Mouse (Mus musculus) heart, embryonic 10.5 days (tissue): Measurements from ENCODE around the gene Nell1. TPM values are rescaled to one million over a fixed set of nuclear protein-coding genes. Genes with fewer than 3 reads are reported as not detected.
"Not testable (repeated sequence)": the region's sequence is repeated elsewhere in the genome, so short reads cannot be mapped to it uniquely, and the experiment has no call there.

Experiments
- DNase-seq: peaks from one replicate; pipeline ENCODE4 v3.0.0-alpha.2; 2017; ENCODE audit warnings: low spot score
- H3K27ac ChIP-seq: fragments of 300-500 bp; sonication (generic); 2 replicates; pipeline ENCODE4 v1.5.1; 2016; ENCODE audit warnings: mild to moderate bottlenecking
- H3K27me3 ChIP-seq: fragments of 300-500 bp; sonication (generic); 2 replicates; pipeline ENCODE4 v1.6.1; 2016; ENCODE audit warnings: mild to moderate bottlenecking; ENCODE audit not compliant: poor library complexity, insufficient read depth, severe bottlenecking
- H3K36me3 ChIP-seq: fragments of 300-500 bp; sonication (generic); 2 replicates; pipeline ENCODE4 v1.6.1; 2016; ENCODE audit warnings: mild to moderate bottlenecking, moderate library complexity
- H3K4me1 ChIP-seq: fragments of 300-500 bp; sonication (generic); 2 replicates; pipeline ENCODE4 v1.6.1; 2016; ENCODE audit warnings: mild to moderate bottlenecking
- H3K4me3 ChIP-seq: fragments of 300-500 bp; sonication (generic); 2 replicates; pipeline ENCODE4 v1.5.1; 2016; ENCODE audit warnings: mild to moderate bottlenecking, moderate library complexity
- H3K9me3 ChIP-seq: fragments of 300-500 bp; sonication (generic); 2 replicates; pipeline ENCODE4 v1.6.1; 2016; ENCODE audit warnings: mild to moderate bottlenecking, moderate library complexity
- WGBS: fragments of 180-500 bp; shearing (Covaris S2); methylation state at CpG from one replicate; pipeline ENCODE4 v1.1.7; 2016; 5-methylcytosine and 5-hydroxymethylcytosine counted together
- polyA plus RNA-seq: library from polyadenylated mRNA; unstranded; fragments of >200 nt; fragmentation: Nextera tagmentation; extraction: Ambion mirVana; gene quantifications from 2 replicates; pipeline ENCODE4 v1.2.1, GENCODE M21; 2016

Nell1 gene
- polyA plus RNA-seq = 0.62 and 2.4 TPM in 2 replicates

DNA sequence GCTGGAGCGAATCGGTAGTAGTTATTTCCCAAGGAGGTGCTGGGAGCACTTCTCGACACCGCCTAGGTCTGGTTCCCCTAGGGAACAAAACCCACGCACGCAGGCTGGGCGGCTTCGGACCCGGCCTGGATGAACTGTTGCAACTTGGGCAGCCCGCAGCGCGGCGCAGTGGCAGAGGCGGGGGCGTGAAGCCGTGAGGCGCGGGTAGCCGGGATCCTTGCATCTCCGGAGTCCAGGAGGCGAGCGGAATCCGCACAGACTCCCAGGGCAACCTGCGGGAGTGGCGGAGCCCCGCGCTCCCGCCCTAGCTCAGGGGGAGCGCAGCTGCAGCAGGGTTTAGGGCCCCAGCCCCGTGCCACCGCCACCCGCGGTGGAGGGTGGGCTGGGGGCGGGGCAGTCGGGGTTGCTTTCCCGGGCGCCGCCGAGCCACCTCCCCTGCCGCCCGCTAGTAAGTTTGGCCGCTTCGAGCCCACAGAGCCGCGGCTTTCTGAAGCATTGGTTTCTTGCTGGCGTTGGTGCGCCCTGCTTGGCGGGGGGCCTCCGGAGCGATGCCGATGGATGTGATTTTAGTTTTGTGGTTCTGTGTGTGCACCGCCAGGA, at the start of gene Nell1:
TSS of gene Nell1 (plus strand) at position 24 of the 600 bp plus-strand sequence.
- WGBS = under 1% methylated on average over 52 of the region's 52 CpGs
- DNase-seq = no peak

DNA sequence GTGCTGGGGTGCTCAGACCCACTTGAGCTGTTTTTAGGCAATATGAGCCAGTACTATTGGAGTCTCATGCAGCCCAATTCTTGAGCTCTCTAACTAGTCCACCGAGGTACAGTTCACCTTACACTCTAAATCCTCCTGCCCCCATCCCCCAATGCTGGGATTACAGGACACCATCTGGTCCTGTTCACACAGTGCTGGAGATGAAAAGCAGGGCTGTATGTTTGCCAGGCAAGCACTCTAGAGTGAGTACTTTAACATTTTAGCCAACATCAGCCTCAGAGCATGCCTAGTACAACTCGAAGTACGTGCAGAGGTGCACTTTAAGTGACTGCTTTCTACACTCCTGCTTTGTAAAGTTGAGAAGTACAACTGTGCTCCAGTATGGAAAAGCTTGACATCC, 46.1 kb upstream of the Nell1 start:
- Histone ChIP-seq H3K4me1 (no peaks in the 10 kb centered on the region), H3K27me3 (peaks cover 15% of the 10 kb centered on the region), H3K4me3 (no peak overlapping the region), H3K36me3 (no peaks in the 10 kb centered on the region), H3K27ac (no peak overlapping the region), H3K9me3 (no peaks in the 10 kb centered on the region)
- no peak for DNase-seq
- 54% methylated on average over 3 of the region's 3 CpGs for WGBS

More for the DNA sequence above, at the start of gene Nell1:
- Histone ChIP-seq H3K9me3 (no peaks in the 10 kb centered on the region), H3K4me3 (peak within 1 kb of the TSS; percentile 71), H3K27ac (no peak within 1 kb of the TSS), H3K27me3 (peaks cover 79% of the 10 kb centered on the region), H3K36me3 (no peaks in the 10 kb centered on the region), H3K4me1 (peaks cover 17% of the 10 kb centered on the region)

DNA sequence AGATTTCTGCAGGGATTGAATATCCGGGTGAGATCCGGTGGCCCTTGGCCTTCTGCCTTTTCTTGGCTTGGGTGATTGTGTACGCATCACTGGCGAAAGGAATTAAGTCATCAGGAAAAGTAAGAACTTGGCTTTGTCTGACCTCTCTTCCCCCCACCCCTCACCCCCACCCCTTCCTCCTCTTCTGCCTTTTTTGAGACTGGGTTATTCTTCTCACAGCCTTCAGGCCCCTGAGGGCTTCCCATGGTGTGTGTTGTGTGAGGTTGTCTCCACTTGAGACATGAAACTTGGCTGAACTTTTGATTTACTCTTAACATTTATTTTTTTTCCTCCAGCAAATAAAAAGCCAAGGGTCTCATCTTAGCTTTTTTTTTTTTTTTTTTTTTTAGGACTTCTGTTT, 44.7 kb upstream of the Nell1 start:
- DNase-seq = no peak
- Histone ChIP-seq H3K4me1 (no peaks in the 10 kb centered on the region), H3K36me3 (no peaks in the 10 kb centered on the region), H3K9me3 (no peaks in the 10 kb centered on the region), H3K4me3 (no peak overlapping the region), H3K27me3 (peaks cover 9% of the 10 kb centered on the region), H3K27ac (no peak overlapping the region)
- 87% methylated on average over 4 of the region's 4 CpGs for WGBS

DNA sequence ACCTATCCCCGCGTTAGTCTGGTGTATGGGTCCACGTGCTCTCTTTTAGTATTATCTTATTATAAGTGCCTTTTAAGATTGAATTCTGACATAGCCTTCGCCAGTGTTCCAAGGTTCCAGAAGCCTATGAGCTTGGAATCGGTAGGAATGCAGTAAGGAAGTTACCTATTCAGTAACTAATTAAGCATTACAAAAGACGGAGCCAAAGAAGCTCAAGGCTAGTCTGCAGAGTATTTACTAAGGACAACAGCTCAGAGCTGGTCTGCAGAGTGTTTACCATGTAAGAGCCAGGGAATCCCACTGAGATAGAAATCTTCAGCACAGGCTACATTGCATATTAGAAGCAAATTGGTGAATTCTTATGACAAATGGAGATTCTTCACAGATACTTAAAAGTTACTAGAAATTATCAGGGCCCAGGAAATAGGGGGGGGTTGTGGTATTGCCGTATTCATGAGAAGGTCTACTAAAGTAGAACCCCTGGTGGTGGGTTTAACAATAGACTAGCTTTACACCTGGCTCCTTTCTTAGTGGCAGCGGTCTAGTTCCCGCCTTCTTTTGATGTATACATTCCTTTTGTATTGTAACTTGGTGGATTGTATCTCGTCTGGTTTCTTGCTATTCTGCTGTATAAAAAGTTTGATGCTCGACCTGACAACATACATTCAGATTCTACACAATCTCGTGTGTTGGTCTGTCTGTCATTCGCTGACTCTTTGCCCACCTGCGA, 41.1 kb upstream of the Nell1 start:
- H3K9me3 ChIP-seq, H3K27ac ChIP-seq, DNase-seq, H3K27me3 ChIP-seq, H3K4me3 ChIP-seq, H3K4me1 ChIP-seq, H3K36me3 ChIP-seq: not testable (repeated sequence)
- whole genome bisulfite sequencing = 84% methylated on average over 14 of the region's 14 CpGs

DNA sequence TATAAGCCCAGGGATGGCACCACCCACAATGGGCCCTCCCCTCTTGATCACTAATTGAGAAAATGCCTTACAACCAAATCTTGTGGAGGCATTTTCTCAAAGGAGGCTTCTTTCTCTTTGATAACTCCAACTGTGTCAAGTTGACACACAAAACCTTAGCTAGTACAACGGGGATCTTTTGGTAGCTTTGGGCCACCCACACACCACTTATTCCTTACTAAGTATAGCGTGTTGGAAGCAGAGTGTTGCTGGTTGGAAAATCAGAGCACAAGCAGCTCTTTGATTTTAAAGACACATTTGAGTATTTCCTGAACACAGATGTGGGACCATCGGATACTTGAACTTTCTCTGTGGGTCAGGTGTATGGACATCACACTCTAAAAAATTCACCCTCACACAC, 37.8 kb upstream of the Nell1 start:
- 79% methylated on average over 3 of the region's 3 CpGs for WGBS

DNA sequence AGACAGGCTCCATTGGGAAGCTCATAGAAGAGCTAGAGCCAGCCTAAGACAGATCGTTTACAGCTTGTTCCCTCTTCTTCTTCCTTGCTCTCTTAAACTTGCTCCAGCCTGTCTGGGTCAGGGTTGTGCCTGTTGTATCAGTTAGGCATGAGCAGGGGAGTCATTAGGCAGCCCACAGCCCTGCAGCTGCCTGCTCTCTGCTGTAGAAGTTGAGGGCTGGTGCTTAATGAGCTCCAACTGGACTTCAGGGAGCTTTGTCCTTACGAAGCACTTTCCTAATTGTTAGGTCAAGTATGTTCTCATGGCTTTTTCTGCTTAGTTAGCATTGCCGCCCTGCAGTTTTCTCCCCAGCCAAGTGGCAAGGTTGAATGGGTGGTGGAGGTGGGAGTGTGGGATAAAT, 32.6 kb upstream of the Nell1 start:
- DNase-seq = no peak
- H3K27me3 ChIP-seq = 0 out of 2 replicates have a peak, but pooled peaks cover 8% of the 10 kb centered on the region
- no peaks in the 10 kb centered on the region for H3K9me3 ChIP-seq
- 63% methylated on average over 3 of the region's 3 CpGs for WGBS
- H3K27ac ChIP-seq = no peak overlapping the region
- no peaks in the 10 kb centered on the region for H3K4me1 ChIP-seq
- H3K4me3 ChIP-seq = no peak overlapping the region
- H3K36me3 ChIP-seq = no peaks in the 10 kb centered on the region

More for the DNA sequence above, 37.8 kb upstream of the Nell1 start:
- H3K36me3 ChIP-seq = no peaks in the 10 kb centered on the region
- peaks cover 7% of the 10 kb centered on the region; the same call in 1 of the 2 replicates for H3K27me3 ChIP-seq
- no peaks in the 10 kb centered on the region for H3K9me3 ChIP-seq
- no peak for DNase-seq
- H3K4me1 ChIP-seq = no peaks in the 10 kb centered on the region
- no peak overlapping the region for H3K27ac ChIP-seq
- H3K4me3 ChIP-seq = no peak overlapping the region

DNA sequence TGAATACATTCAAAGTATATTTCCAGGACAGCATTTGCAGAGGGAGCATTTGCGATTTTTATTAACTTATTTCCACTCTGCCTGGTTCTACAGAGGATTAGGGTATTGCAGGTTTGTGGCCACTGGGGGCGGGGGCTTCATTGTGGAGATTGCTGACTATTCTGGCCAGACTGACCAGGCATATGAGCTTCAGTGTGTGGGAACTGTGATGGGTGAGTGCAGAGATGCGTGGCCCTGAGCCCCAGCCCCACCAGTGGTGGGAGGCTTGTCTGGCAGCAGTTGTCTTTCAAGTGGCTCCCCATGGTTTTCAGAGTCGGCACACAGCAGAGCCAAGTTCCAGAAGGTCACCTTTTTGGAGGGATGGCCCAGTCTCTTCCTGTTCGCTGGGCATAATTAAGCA, 32.2 kb upstream of the Nell1 start:
- Histone ChIP-seq H3K4me1 (no peaks in the 10 kb centered on the region), H3K36me3 (no peaks in the 10 kb centered on the region), H3K4me3 (no peak overlapping the region), H3K27me3 (0 out of 2 replicates have a peak, but pooled peaks cover 8% of the 10 kb centered on the region), H3K9me3 (no peaks in the 10 kb centered on the region), H3K27ac (no peak overlapping the region)
- no peak for DNase-seq
- 54% methylated on average over 5 of the region's 5 CpGs for WGBS

DNA sequence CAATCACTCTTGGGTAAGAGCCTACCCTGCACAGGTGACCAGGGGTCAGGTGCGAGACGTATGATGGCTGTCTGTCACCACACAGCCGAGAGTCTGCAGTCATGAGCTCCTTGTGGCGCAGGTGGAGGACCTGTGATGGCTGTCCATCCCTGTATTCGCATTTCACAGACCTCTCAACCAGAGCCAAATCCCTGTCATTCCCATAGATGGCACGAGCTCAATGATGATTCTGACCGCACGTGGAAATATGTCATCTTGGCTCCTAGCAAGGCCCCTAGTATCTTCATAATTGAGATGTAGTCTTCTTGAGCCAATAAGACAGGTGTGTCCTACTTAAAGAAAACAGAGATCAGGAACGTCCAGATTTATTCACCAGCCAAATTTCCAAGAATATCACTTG, 28.0 kb upstream of the Nell1 start:
- DNase-seq = no peak
- no peaks in the 10 kb centered on the region for H3K36me3 ChIP-seq
- 0 out of 2 replicates have a peak, but pooled peaks cover 7% of the 10 kb centered on the region for H3K27me3 ChIP-seq
- no peak overlapping the region for H3K27ac ChIP-seq
- no peaks in the 10 kb centered on the region for H3K9me3 ChIP-seq
- no peak overlapping the region for H3K4me3 ChIP-seq
- no peaks in the 10 kb centered on the region for H3K4me1 ChIP-seq
- 85% methylated on average over 9 of the region's 9 CpGs for WGBS

DNA sequence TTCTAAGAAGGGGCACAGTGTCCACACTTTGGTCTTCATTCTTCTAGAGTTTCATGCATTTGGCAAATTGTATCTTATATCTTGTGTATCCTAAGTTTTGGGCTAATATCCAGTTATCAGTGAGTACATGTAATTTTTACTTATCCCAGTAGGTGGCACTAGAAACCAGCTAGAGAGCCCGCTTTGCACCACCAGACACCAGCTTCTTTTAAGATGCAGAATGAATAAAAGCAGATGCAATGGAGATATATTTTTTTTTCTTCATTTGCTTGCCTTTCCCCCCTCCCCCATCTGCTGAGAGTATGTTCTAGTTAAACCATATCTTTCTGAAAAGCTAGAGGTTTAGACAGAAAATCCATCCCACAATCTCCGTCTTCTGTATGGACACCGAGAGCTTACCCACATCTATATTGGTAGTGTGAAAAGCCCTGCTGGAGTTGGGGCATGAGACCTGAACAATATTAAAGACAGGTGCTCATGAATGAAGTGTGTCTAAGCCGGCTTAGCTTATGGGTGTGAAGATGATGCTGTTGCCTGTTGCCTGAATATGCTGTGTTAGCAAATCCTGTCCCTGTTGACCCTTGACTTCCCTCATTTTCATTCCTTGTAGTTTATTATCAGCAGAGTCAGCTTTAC, 21.0 kb upstream of the Nell1 start:
- DNase-seq = no peak
- H3K4me1 ChIP-seq = 0 out of 2 replicates have a peak, but pooled peaks cover 3% of the 10 kb centered on the region
- no peak overlapping the region for H3K4me3 ChIP-seq
- H3K36me3 ChIP-seq = no peaks in the 10 kb centered on the region
- no peaks in the 10 kb centered on the region for H3K9me3 ChIP-seq
- no peaks in the 10 kb centered on the region for H3K27me3 ChIP-seq
- WGBS = 55% methylated on average over 4 of the region's 4 CpGs
- H3K27ac ChIP-seq = no peak overlapping the region

DNA sequence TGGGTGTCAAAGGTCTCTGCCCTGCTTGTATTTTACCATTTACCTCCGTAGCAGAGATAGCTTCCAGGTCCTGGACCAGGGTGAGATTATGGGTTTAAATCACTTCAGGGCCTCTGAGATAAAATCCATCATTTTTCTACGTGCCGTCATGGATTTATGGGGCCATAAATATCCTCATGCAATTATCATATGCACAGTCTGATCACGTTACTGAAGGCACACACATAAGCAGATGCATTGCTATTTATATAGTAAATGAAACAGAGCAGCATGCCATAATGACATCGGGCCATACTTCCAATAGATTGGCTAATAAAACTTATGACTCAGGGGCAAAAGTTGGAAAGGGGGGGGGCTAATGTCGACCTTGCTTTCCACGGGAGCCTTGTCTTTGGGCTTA, 19.8 kb upstream of the Nell1 start:
- Histone ChIP-seq H3K27me3 (no peaks in the 10 kb centered on the region), H3K9me3 (no peaks in the 10 kb centered on the region), H3K27ac (no peak overlapping the region), H3K4me1 (0 out of 2 replicates have a peak, but pooled peaks cover 3% of the 10 kb centered on the region), H3K36me3 (no peaks in the 10 kb centered on the region), H3K4me3 (no peak overlapping the region)
- no peak for DNase-seq
- WGBS = 80% methylated on average over 7 of the region's 7 CpGs

DNA sequence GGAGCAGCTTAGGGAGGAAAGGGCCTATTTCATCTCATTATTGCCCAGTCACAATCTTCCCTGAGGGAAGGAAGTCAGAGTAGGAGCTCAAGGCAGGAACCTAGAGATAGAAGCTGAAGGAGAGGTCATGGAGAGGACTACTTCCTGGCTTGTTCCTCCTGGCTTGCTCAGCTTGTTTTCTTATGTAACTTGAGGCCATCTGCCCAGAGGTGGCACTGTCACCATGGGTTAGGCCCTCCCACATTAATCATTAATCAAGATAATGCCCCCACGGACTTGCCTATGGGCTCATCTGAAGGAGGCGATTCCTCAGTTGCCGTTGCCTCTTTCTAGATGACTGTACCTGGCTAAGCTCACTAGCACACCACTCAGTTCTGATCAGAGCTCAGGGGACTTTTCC, 17.5 kb upstream of the Nell1 start:
- H3K27me3 ChIP-seq = no peaks in the 10 kb centered on the region
- no peak for DNase-seq
- 59% methylated on average over 3 of the region's 3 CpGs for WGBS
- no peak overlapping the region for H3K4me3 ChIP-seq
- H3K36me3 ChIP-seq = no peaks in the 10 kb centered on the region
- 0 out of 2 replicates have a peak, but pooled peaks cover 3% of the 10 kb centered on the region for H3K4me1 ChIP-seq
- no peaks in the 10 kb centered on the region for H3K9me3 ChIP-seq
- no peak overlapping the region for H3K27ac ChIP-seq

DNA sequence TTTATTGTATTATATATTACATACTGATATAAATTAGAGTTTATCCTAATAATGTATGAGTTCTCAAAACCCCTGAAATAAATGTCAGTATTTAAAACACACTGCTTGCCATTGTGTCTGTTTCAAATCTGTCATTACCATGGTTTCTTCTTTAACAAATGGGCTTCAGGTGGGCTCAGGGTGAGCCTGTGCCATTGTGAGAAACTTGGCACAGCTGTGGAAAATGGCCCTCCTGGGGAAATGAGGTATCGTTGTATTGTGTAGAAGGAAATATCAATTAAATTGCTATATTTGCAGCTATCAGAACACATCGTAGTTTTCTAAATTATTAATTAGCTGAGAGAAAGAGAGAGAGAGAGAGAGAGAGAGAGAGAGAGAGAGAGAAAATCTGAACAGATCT, 10.9 kb upstream of the Nell1 start:
- Histone ChIP-seq H3K27ac (no peak overlapping the region), H3K4me3 (no peak overlapping the region), H3K27me3 (no peaks in the 10 kb centered on the region), H3K36me3 (no peaks in the 10 kb centered on the region), H3K4me1 (no peaks in the 10 kb centered on the region), H3K9me3 (no peaks in the 10 kb centered on the region)
- 79% methylated on average over 2 of the region's 2 CpGs for WGBS
- DNase-seq = no peak

DNA sequence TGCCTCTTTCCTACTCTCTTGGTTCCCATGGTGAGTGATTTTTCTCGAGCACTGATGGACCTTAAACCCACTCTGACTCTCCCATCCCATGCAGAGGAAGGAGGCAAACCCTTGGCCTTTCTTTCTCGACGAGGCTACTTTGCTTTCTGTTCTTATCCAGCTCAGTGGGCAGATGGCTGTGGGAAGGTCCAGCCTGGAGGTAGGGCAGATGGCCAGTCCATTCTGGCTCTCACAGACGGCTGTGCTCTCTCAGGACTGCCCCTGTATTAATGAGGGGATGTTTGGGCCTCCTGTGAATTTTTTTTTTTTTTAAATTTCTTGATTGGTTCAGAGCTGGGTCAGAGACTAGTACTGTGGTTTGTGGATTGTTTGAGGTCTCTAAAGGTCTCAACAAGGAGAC, 5.1 kb upstream of the Nell1 start:
- Histone ChIP-seq H3K9me3 (no peaks in the 10 kb centered on the region), H3K4me3 (no peak overlapping the region), H3K4me1 (peaks cover under 1% of the 10 kb centered on the region), H3K36me3 (no peaks in the 10 kb centered on the region), H3K27ac (no peak overlapping the region), H3K27me3 (peaks cover 27% of the 10 kb centered on the region)
- DNase-seq = no peak
- WGBS = 63% methylated on average over 4 of the region's 4 CpGs
